Mouse (Mus musculus) thymus, postnatal 4 days (tissue): ENCODE results near the gene Fxyd2.

ENCODE experiments used
- DNase-seq: peaks from one replicate; pipeline ENCODE4 v3.0.0; 2021

The Fxyd2 gene

GRCm38 (mm10) chr9:45399434-45399833 lies at the start of gene Fxyd2:
TSS of gene Fxyd2 (plus strand) at chr9:45399669.
- DNase-seq, result no peak

- no peak for DNase-seq
Measured at GRCm38 (mm10) chr9:45349851-45350250, 49.6 kb upstream of the Fxyd2 start.

GRCm38 (mm10) chr9:45355192-45355591 lies 44.3 kb upstream of the Fxyd2 start:
- no peak for DNase-seq

DNA sequence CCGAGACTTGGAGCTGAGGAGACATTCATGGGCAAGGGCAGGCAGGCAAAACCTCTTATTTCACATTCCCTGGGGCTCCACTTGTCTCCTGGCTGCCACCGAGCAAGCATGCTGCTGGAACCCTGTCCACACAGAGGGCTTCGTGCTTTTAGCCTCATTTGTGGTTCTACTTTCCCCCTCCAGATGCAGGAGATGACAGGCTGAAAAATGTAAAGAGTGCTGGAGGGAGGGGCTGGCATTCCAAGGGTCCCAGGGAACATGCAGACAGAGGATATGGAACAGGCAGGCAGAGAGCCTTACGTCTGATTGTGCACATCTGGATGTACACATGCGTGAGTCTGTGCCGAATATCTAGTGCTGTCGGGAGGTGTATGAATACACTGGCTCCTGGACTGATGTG lies 41.1 kb upstream of the Fxyd2 start:
- DNase-seq, result no peak

DNA sequence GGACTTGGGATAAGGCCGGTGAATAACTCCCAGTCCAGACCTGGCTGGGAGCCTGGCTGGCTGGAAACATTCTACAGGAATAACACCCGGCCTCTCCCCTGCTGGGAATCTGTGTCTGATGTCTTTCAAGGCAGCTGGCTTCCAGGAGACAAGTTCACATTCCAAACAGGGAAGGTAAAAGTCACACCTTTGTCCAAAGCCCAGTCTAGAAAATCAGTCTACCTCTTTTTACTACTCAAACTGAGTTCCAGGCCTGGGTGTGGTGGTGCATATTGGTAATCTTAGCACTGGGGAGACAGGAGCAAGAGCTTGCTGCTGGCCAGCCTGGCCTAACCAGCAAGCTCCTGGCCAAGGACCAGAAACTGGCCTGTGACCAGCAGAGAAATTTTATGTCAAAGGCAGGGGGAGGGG lies 37.4 kb upstream of the Fxyd2 start:
- DNase-seq, result no peak

GRCm38 (mm10) chr9:45363639-45364214 lies 35.7 kb upstream of the Fxyd2 start:
- DNase-seq, result no peak

DNA sequence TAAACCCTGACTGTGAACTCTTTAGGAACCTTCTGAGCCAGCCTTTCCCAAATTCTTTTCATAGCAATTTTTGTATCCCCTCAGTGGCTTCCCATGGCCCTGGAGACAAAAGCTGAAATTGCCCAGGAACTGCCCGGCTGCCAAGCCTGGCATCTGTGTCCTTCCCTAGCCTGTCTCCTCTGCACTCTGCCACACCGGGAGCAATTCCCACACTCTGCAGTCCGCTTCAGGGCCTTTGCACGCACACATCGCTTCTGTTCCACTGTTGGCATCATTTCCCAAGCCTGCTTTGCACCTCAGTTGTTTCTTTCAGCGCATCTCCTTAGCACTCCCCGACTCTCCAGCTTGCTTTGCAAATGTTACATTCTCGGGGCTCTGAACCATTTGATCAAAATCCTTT lies 31.8 kb upstream of the Fxyd2 start:
- DNase-seq, result no peak

DNA sequence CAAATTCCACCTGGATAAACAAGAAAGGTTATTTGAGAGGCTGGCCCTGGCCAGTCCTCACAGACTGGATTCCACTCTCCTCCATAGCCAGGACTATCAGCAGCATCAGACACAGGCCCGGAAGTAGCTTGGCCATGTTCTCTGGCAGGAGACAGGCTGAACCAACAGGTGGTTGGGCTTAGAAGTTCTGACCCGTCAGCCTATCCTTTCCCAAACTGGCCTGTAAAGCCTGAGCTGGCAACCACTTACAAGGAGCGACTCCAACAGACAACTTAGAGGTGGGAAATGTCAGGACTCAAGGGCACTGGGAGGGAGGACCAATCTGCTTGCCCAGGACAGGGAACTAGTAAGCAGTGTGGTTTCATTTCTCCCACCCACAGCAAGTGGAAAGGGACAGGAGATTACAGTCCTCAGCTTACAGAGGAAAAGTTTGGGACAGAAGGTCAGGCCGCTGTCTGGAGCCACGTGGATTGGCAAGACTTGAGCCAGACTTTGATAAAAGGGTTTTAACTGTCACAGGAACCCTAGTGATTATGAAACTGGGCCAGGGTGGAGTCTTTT lies 31.0 kb upstream of the Fxyd2 start:
- no peak for DNase-seq

DNA sequence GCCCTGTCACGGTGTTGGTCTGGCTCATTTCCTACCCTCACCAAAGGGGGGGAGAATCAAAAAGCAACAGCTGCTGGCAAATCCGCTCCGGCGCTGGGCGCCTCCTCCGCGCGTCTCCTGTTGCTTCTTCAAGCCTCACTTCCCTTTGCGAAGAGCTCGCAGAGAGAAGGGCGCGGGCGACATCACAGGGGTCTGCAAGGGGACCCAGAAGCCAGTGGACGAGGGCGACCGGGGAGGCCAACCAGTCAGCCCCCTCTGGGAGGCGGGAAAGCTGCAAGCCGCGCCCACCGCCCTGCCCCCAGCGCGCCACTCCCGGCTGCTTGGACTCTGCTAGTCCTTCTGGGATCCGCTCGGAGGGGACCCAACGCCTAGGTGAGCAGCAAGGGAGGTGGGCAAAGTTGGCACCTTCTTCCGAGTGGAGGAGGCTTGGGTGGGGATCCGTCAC lies 29.3 kb upstream of the Fxyd2 start, which contains the start of gene Fxyd6:
Gene Fxyd6, plus strand, starts transcription at position 69 of the 445 bp plus-strand sequence.
- DNase-seq, result peak; percentile 72

GRCm38 (mm10) chr9:45370616-45371336 lies 28.7 kb upstream of the Fxyd2 start:
- no peak for DNase-seq

DNA sequence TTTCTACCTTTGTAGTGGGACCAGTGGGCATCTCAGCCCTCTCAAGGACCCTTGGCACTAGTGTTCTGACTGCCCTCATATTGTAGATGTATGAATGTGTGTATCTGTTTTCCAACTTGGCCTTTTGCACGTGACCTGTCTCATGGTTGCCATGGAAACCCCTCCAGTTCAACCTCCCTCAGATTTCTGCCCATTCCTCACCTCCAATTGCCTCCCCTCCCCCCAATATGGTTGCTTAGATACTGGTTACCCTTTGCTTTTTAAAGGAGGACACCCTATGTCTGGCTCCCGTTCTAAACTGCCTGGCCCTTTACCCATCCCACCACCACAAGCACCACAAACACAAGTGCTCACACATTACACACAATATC lies 28.1 kb upstream of the Fxyd2 start:
- DNase-seq, result no peak

DNA sequence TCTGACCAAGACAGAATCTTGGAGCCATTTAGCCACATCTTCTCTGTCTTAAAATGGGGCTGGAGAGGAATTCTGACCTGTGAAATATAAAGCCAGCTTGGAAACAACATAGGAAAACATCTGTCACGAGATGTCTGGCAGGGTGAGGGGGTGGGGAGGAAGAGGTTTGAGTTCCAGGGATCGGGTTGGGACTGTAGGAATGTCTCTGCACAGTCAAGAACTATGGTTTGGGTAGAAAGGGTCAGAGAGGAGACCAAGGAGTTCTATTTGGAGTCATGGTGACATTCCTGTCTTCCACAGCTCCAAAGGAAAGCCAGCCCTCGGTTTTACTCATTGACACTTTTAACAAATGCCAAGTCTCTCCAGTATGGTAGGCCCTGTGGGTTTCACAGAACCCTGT lies 25.6 kb upstream of the Fxyd2 start:
- DNase-seq, result no peak

- DNase-seq, result no peak
Measured at GRCm38 (mm10) chr9:45374988-45375502, 24.4 kb upstream of the Fxyd2 start.

- no peak for DNase-seq
Measured at GRCm38 (mm10) chr9:45376427-45376826, 23.0 kb upstream of the Fxyd2 start.

DNA sequence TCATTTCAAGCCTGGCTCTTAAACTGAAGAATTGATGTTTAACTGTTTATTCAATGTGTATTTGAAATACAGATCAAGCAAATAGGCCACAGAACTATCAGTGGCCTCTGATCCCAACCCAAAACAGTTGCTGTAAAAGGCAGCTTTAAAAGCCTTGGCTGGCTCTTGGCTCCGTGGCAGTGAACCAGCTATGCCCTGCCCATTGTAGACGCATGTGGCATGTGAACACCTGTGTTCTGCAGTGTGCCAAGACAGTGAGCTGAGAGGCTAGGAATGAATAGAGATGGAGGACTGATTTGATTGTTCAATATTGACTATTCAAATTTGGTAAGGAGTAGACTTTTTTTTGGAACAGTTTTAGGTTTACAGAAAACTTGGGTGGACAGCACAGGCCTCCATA lies 22.6 kb upstream of the Fxyd2 start:
- DNase-seq, result no peak

DNA sequence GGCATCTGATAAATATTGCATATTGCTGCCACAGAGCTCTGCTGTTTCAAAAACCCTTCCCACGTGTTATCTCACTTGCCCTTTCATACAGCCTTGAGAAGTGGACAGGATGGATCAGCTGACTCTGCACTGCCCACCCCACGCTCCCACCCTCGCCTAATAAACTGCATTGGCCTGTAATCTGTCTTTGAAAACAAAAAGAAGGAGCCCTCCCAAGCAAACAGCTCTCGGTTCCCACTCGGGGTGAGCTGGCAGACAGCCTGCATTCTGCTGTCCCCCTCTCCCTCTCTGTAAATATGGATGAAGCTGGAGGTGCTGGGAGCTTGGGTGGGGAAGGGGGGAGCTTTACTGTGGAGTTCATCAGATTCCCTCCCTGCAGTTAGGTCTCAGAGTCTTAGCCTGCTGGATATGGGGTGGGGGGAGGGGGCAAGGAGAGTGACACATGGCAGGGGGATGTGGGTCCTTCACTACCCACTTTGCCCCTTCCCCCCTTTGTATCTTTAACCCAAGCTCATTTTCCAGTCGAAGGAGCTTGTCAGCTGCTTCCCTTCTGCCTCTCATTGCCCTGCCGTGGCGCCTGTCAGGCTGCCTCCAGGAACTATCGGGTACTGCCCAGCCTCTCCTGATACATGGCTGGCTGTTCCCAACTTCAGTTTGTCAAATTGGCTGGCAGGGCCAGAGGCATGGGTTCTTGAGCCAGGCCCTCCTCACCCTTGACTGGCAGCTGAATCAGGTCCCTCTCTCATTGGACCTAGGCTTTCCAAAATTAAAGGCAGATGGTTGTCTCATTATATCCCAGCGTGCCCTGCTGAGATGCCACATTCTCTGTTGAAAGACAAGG lies 18.8 kb upstream of the Fxyd2 start:
- DNase-seq, result no peak

DNA sequence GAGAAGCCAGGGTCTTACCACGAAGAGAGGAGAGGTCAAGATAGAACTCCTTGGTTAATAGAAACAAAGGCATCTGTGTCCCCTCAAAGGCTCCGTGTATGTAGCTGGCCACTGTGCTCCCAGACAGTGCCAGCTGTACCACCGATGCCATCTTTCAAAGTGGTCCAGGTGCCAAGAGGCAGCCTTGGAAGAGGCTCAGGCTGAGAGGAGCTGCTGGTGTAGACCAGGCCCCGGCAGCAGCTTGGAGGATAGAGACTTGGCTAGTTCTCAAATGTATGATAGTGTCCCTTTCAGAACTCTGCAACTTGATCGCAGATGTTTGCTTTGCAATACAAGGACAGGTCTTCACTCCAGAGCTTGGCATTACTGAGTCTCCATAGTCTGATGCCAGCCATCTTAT lies 17.1 kb upstream of the Fxyd2 start:
- DNase-seq, result no peak

DNA sequence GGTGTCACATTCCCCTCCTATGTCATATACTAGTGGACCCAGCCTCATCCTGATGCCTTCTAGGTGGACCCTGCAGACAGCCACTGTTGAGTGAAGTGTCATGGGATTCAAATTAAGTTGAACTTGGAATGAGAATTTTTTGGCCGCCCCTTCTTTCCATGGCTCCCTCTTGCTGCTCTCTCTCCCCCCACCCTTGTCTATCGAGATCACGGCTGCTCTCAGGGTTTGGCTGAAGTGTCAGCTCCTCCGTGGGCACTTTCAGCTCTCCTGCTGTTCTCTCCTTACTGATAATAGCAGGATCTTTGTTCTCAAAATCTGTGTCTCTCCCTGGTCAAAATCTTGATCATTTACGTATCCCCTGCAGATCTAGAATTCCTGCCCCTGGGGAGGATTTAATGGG lies 16.6 kb upstream of the Fxyd2 start:
- DNase-seq, result no peak

- DNase-seq, result no peak
Measured at GRCm38 (mm10) chr9:45383883-45384282, 15.6 kb upstream of the Fxyd2 start.

DNA sequence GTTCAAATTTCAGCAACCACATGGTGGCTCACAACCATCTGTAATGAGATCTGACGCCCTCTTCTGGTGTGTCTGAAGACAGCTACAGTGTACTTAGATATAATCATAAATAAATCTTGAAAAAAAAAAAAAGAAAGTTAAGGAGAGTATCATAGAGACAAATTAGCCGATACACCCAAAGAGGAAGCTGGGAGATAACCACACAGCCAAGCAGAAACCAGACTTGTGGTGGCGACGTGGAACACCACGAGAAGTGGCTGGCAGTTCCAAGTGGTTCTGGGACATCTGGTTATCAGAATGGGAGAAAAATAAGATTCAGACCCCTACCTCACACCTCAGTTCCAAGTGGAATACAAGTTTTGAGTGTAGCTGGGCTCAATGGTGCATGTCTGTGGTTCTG lies 12.8 kb upstream of the Fxyd2 start:
- no peak for DNase-seq

DNA sequence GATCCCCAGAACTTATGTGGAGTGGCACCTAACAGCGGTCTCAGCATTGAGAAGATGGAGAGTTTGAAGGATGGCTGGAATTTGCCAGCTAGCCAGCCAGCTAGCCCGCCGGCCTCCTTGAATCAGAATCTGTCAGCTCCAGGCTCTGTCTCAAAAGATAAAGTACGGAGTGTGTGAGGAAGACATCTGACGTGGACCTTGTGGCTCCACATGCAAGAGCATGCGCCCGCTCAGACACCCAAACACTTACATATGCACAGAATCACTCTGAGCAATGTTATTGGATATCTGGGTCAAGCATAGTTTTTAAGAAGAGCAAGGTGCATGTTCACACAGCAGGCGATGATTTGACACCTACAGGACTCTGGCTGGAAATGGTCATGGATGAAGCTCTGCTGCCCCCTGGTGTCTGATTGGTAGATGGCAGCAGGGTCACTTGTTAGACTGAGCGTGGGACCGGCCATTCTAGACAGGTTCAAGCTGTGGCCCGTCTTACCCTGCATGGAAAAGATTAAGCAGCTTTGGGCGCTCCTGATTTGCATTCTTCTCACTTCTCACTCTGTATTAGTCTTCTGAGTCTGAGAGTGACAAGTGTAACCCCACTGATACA lies 11.0 kb upstream of the Fxyd2 start:
- peak; percentile 91 for DNase-seq

GRCm38 (mm10) chr9:45389596-45389995 lies 9.9 kb upstream of the Fxyd2 start:
- DNase-seq, result no peak

- DNase-seq, result no peak
Measured at GRCm38 (mm10) chr9:45391299-45391698, 8.2 kb upstream of the Fxyd2 start.
